Mouse (Mus musculus): Measurements from ENCODE around the gene Etnk1.

GRCm38 (mm10) chr6:143208880-143209279 is 41.9 kb downstream of the Etnk1 start:
- TF ChIP-seq CTCF (IDR thresholded peaks at IDR 0.05; ENCODE audit: low read depth, low read length) = no peak
- no peak for TF ChIP-seq POLR2A (IDR thresholded peaks at IDR 0.05; ENCODE audit: extremely low read depth, insufficient read depth, low read length)

All from liver, adult 2 months (tissue).